Mouse (Mus musculus) forebrain, embryonic 14.5 days (tissue): ENCODE data around the gene Cabp2. TPM values are rescaled to one million over a fixed set of nuclear protein-coding genes. Genes with fewer than 3 reads are reported as not detected.
"Not testable (repeated sequence)": the region's sequence is repeated elsewhere in the genome, so short reads cannot be mapped to it uniquely, and the experiment has no call there.

Experiments
- ATAC-seq: fragments of 200-750 bp; cut with Nextera tagmentation; 2 replicates; pipeline ENCODE4 v1.8.0; 2017; ENCODE audit warnings: mild to moderate bottlenecking, moderate library complexity
- DNase-seq: peaks from one replicate; pipeline ENCODE4 v3.0.0-alpha.2; 2015; ENCODE audit warnings: low spot score
- H3K27ac ChIP-seq: fragments of 300-500 bp; sonication (generic); 2 replicates; pipeline ENCODE4 v1.5.1; 2014; ENCODE audit warnings: low read depth, mild to moderate bottlenecking, control low read depth, low read length, moderate library complexity
- H3K27me3 ChIP-seq: fragments of 300-500 bp; sonication (generic); replicated peaks from 2 replicates; pipeline ENCODE4 v1.6.1; 2014; ENCODE audit warnings: low read length, control low read depth, mixed read lengths; ENCODE audit not compliant: control insufficient read depth, insufficient read depth
- H3K36me3 ChIP-seq: fragments of 300-500 bp; sonication (generic); 2 replicates; pipeline ENCODE4 v1.6.1; 2014; ENCODE audit warnings: low read length, control low read depth; ENCODE audit not compliant: control insufficient read depth, insufficient read depth
- H3K4me1 ChIP-seq: fragments of 300-500 bp; sonication (generic); 2 replicates; pipeline ENCODE4 v1.6.1; 2014; ENCODE audit warnings: antibody characterized with exemption, low read length, control low read depth; ENCODE audit not compliant: control insufficient read depth, insufficient read depth
- H3K4me2 ChIP-seq: fragments of 300-500 bp; sonication (generic); 2 replicates; pipeline ENCODE4 v1.6.1; 2014; ENCODE audit warnings: mild to moderate bottlenecking, control low read depth, low read length
- H3K4me3 ChIP-seq: fragments of 300-500 bp; sonication (generic); 2 replicates; pipeline ENCODE4 v1.5.1; 2014; ENCODE audit warnings: low read depth, low read length, control low read depth
- H3K9ac ChIP-seq: fragments of 300-500 bp; sonication (generic); 2 replicates; pipeline ENCODE4 v1.6.1; 2014; ENCODE audit warnings: mild to moderate bottlenecking, low read length, control low read depth, moderate library complexity
- H3K9me3 ChIP-seq: fragments of 300-500 bp; sonication (generic); replicated peaks from 2 replicates; pipeline ENCODE4 v1.6.1; 2016; ENCODE audit warnings: low read length, control low read depth, mixed read lengths; ENCODE audit not compliant: control insufficient read depth
- WGBS: fragments of 180-500 bp; shearing (Covaris S2); extraction: QIAGEN DNeasy Blood & Tissue Kit; methylation state at CpG from one replicate; pipeline ENCODE4 v1.1.7; 2014; 5-methylcytosine and 5-hydroxymethylcytosine counted together
- polyA plus RNA-seq: library from polyadenylated mRNA; unstranded; fragments of >200 nt; fragmentation: Nextera tagmentation; extraction: Ambion mirVana; gene quantifications from 2 replicates; pipeline ENCODE4 v1.2.1, GENCODE M21; 2014

Cabp2 gene
- polyA plus RNA-seq, 1 experiment from 2014 or later: not detected

- ATAC-seq, H3K4me2 ChIP-seq, H3K9me3 ChIP-seq, H3K36me3 ChIP-seq, H3K4me3 ChIP-seq, H3K4me1 ChIP-seq, H3K9ac ChIP-seq, H3K27ac ChIP-seq, H3K27me3 ChIP-seq, DNase-seq: not testable (repeated sequence)
- WGBS: 84% methylated on average over 3 of the region's 4 CpGs
Observed at GRCm38 (mm10) chr19:4041500-4041899, 39.9 kb upstream of the Cabp2 start.

GRCm38 (mm10) chr19:4042124-4042523, 39.3 kb upstream of the Cabp2 start:
- 77% methylated on average over 14 of the region's 14 CpGs for WGBS
- H3K36me3 ChIP-seq: no peaks in the 10 kb centered on the region
- H3K4me3 ChIP-seq: no peak overlapping the region
- no peak for ATAC-seq
- H3K9ac ChIP-seq: no peak overlapping the region
- no peak overlapping the region for H3K4me2 ChIP-seq
- no peaks in the 10 kb centered on the region for H3K27me3 ChIP-seq
- no peak for DNase-seq
- H3K27ac ChIP-seq: no peak overlapping the region
- H3K4me1 ChIP-seq: peaks cover 2% of the 10 kb centered on the region; the same call in 1 of the 2 replicates
- no peaks in the 10 kb centered on the region for H3K9me3 ChIP-seq

- H3K9me3 ChIP-seq, H3K27me3 ChIP-seq, H3K9ac ChIP-seq, H3K4me2 ChIP-seq, H3K27ac ChIP-seq, H3K4me1 ChIP-seq, H3K4me3 ChIP-seq, H3K36me3 ChIP-seq, DNase-seq, ATAC-seq: not testable (repeated sequence)
- 88% methylated on average over 5 of the region's 5 CpGs for WGBS
Observed at GRCm38 (mm10) chr19:4044109-4044508, 37.3 kb upstream of the Cabp2 start.

- DNase-seq: peak; percentile 79
Observed at GRCm38 (mm10) chr19:4045966-4046865, 35.2 kb upstream of the Cabp2 start, which contains the start of gene Gstp2. Gstp2 (minus strand) TSS chr19:4046023.

GRCm38 (mm10) chr19:4046866-4047254, 34.5 kb upstream of the Cabp2 start:
- ATAC-seq: no peak
- no peak overlapping the region for H3K4me2 ChIP-seq

More at GRCm38 (mm10) chr19:4045966-4046865, 35.2 kb upstream of the Cabp2 start, which contains the start of gene Gstp2:
- ATAC-seq: no peak
- no peaks in the 10 kb centered on the region for H3K27me3 ChIP-seq
- H3K4me3 ChIP-seq: no peak within 1 kb of the TSS
- peak within 1 kb of the TSS; percentile 6; the same call in 1 of the 2 replicates for H3K4me2 ChIP-seq
- H3K27ac ChIP-seq: no peak within 1 kb of the TSS
- no peaks in the 10 kb centered on the region for H3K4me1 ChIP-seq
- no peaks in the 10 kb centered on the region for H3K36me3 ChIP-seq
- no peaks in the 10 kb centered on the region for H3K9me3 ChIP-seq
- no peak within 1 kb of the TSS for H3K9ac ChIP-seq
- WGBS: 58% methylated on average over 16 of the region's 16 CpGs

GRCm38 (mm10) chr19:4047859-4048258, 33.5 kb upstream of the Cabp2 start:
- H3K9me3 ChIP-seq: no peaks in the 10 kb centered on the region
- WGBS: 12% methylated on average over 4 of the region's 4 CpGs
- no peak overlapping the region for H3K4me3 ChIP-seq
- H3K9ac ChIP-seq: no peak overlapping the region
- H3K27me3 ChIP-seq: no peaks in the 10 kb centered on the region
- DNase-seq (peak; percentile 90), ATAC-seq (no peak)
- H3K36me3 ChIP-seq: no peaks in the 10 kb centered on the region
- H3K4me1 ChIP-seq: no peaks in the 10 kb centered on the region
- H3K27ac ChIP-seq: no peak overlapping the region
- H3K4me2 ChIP-seq: no peak overlapping the region

More at GRCm38 (mm10) chr19:4046866-4047254, 34.5 kb upstream of the Cabp2 start:
- no peak overlapping the region for H3K4me3 ChIP-seq
- H3K36me3 ChIP-seq: no peaks in the 10 kb centered on the region
- H3K9me3 ChIP-seq: no peaks in the 10 kb centered on the region
- H3K27ac ChIP-seq: no peak overlapping the region
- no peak overlapping the region for H3K9ac ChIP-seq
- H3K27me3 ChIP-seq: no peaks in the 10 kb centered on the region
- no peaks in the 10 kb centered on the region for H3K4me1 ChIP-seq
- WGBS: 84% methylated on average over 8 of the region's 8 CpGs
- DNase-seq: no peak

- not testable (repeated sequence) for H3K4me3 ChIP-seq, H3K9me3 ChIP-seq, H3K27ac ChIP-seq, H3K9ac ChIP-seq, H3K4me2 ChIP-seq, ATAC-seq, H3K27me3 ChIP-seq, H3K36me3 ChIP-seq, DNase-seq, H3K4me1 ChIP-seq
- 85% methylated on average over 5 of the region's 5 CpGs for WGBS
Observed at GRCm38 (mm10) chr19:4049069-4049468, 32.3 kb upstream of the Cabp2 start.

- Histone ChIP-seq H3K9me3 (no peaks in the 10 kb centered on the region), H3K27me3 (no peaks in the 10 kb centered on the region), H3K4me2 (no peak overlapping the region), H3K4me1 (no peaks in the 10 kb centered on the region), H3K27ac (no peak overlapping the region), H3K36me3 (no peaks in the 10 kb centered on the region), H3K4me3 (no peak overlapping the region), H3K9ac (no peak overlapping the region)
- DNase-seq (no peak), ATAC-seq (no peak)
- 90% methylated on average over 5 of the region's 5 CpGs for WGBS
Observed at GRCm38 (mm10) chr19:4051016-4051415, 30.4 kb upstream of the Cabp2 start.
